Mouse (Mus musculus): ENCODE measurements around the gene Lyve1.
"Not testable (repeated sequence)": the region's sequence is repeated elsewhere in the genome, so short reads cannot be mapped to it uniquely, and the experiment has no call there.

The Lyve1 gene

DNA sequence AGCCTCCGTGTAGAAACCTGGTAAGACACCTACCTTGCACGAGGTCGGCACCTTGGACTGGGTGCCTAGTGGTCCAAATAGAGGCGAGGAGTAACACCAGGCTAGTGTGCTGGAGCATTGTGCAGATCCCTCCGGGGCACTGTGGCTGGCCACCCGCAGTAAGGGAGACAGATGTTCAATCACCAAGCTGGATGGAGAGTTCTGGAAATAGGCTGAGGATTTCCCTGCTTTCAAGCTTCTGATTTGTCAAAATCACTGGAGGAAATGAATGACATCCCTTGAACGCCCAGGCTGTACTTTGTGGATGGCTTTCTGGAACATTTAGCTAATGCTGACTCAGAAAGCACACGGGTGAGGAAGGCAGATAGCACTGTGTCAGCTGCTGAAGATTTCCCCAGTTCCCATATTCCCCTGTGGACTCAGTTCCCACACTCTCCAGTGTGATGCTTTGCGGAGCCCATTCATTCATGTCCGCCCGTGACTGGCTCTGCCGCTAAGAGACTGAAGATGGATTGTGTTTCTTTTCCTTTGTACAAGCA lies at the start of gene Lyve1:
Lyve1 (minus strand) TSS at position 489 of the 539 bp plus-strand sequence.
- no peak for DNase-seq (ENCODE audit: low spot score in 2 of 2)

DNA sequence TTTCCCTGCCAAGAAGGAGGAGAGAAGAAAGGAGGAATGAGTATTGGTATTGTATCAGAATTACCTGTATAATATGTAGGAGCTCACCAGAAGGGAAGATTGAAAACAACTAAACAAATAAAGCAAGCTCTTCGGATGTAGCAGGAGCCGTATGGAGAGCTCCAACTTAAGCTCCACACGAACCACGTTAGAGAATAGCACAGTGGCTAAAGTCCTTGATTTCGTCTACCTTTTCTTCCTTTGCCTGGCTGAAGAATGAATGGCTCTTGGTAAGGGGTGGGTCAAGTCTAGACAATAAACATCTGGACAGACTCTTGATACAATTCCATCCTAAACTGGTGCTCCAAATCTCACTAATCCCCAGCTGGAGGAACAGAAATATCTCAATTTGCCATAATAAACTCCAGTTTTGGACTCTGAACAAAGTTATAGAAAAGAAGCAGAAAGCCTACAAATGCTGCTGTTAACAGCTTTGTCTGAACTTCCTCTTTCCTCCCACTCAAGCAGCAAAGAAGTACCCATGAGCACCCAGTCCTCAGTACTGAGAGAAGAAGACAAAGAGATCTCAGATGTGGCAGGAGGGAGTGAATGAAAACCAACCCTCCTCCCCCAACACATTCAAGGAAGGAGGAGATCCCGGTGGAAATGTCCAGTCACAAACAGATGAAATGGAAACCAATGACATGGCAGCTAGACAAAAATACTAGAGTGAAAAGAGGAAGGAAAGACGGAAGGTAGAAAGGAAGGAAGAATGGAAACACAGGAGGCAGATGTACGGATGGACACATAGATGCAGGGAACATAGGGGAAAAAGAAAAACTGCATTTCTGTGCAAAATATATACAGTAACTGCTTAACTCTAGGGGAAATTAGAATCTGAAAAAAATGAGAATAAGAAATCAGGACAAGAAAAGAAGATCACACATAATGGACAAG lies 45.4 kb upstream of the Lyve1 start:
- no peak for DNase-seq (ENCODE audit: low spot score in 2 of 2)

DNA sequence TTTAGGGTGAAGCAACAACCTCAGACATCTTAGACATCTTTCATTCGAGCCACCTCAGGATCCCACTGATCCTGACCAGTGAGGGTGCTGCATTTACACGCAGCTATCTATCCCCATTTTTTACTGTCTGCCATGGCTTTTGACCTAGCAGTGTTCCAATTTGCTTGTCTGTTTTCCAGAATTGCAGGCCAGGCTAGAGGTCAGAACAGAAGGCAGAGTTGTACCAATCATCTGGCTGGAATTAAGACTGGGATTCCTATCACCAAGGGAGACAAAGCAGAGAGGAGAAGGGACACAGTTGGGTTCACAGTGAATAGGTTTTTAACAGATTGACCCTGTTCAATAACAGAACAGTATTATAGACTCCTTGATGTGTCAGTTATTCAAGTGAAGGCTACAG lies 43.5 kb upstream of the Lyve1 start:
- DNase-seq (ENCODE audit: low spot score in 2 of 2) = no peak

DNA sequence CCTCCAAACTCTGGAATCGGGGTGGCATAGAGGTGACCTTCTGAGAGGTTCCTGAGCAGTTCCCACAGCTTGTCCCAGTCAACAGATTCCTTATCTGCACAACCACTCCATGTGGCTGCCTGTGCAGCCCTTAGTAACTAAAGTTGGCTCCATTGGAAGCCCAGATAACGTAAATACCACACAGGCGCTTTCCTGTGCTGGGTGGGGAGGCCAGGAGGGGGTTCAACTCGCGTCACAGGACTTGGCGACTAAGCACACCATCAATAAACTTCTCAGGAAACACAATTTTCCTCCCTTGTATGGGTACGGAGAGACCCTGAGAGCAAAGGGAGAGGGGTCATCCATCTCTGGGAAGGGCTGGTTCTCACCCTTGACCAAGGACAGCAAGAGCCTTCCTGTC lies 40.2 kb upstream of the Lyve1 start:
- DNase-seq (ENCODE audit: low spot score in 2 of 2) = no peak

DNA sequence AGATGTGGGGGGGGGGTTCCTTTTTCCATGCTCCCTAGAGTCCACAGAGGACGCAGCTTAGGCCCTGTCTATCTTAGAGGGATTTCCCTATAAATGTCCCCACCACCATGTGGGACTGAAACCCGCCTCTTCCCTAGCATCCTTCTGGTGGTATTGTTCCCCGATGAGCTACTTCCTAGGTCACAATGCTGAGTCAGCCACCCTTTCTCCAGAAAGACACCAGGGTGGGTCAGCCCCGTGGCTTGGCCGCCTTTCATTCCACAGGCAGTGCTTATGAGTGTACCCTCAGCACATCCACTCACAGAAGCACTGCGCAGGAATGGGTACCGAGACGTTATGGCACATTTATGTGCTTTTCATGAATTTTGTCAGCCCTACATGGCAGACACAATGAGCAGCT lies 34.2 kb upstream of the Lyve1 start:
- no peak for DNase-seq (ENCODE audit: low spot score in 2 of 2)

DNA sequence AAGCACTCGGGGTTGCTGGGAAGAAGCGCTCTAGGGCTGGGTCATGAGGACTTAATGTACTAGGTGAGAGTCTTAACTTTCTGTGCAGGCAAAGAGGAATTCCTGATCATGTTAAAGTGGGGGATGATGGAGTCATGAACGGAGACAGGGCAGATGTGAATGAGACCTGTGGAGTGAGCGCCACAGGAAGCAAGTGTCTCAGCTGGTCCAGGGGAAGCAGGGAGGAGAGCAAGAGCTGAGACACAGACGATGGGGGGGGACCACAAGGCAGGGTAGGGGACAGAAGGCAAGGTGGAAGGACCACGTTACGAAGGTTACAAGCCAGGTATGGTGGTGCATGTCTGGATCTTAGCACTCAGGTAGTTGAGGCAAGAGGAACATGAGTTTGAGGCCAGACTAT lies 33.4 kb upstream of the Lyve1 start:
- no peak for DNase-seq (ENCODE audit: low spot score in 2 of 2)

DNA sequence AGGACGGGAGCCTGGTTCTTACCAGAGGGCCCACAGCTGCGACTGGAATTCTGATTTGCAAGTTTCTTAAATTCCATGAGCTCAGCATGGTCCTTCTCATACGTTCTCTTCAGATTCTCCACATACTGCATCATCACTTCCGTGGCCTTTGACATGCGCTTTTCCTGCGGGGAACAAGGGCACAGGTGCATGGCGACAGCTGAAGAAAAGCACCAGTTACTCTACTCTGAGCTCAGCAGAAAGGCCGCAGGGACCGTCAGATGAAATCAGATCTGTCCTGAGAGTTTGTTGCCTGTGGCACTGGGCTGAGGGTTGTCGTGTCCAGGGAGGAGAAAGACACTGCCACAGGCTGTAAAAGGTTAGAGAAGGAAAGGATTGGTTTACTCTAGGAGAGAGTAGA lies 32.7 kb upstream of the Lyve1 start:
- not testable (repeated sequence) for DNase-seq (ENCODE audit: low spot score in 2 of 2)

DNA sequence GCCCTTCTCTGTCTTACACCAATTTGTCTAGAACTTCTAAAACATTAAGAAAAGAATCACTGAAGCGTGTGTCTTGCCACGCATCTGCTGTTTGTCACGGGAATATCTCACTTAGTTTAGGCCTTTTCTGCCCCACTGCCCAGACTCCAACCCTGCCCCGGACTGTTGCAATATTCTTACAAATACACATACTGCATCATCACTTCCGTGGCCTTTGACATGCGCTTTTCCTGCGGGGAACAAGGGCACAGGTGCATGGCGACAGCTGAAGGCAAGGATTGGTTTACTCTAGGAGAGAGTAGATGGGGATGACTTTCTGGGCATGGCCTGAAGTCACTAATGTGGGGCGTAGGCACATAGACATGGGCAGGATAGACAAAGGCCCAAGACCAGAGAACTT lies 31.6 kb upstream of the Lyve1 start:
- DNase-seq (ENCODE audit: low spot score in 2 of 2) = no peak

DNA sequence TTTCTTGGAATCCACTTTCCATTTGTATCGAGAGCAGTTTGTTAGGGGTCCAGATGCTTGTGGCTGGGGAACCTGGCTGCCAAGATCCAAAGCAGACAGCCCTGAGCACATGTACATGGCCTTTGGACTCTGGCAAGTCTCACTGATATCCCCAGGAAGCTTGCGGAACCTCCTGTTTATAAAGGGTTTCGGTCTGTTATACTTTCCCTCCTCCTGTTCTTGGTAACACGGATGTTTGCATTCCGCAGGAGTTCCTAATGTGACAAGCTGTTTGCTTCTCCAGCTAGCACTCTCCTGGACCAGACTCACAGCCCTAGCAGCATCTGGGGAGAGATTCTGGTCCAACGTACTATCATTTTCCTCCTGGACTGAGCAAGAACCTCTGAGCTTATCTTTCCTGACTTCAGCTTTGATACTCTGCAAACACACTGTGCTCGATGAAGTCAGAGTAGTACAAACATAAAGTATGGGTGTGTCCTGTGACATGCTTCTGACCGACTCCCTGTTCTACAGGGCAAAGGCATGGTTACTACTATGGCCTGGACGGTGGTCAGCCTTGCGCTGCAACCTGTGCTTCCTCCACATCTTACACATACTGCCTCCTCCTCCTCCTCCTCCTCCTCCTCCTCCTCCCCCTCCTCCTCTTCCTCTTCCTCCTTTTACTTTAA lies 31.0 kb upstream of the Lyve1 start:
- DNase-seq (ENCODE audit: low spot score in 2 of 2) = peak; percentile 11 to 23

DNA sequence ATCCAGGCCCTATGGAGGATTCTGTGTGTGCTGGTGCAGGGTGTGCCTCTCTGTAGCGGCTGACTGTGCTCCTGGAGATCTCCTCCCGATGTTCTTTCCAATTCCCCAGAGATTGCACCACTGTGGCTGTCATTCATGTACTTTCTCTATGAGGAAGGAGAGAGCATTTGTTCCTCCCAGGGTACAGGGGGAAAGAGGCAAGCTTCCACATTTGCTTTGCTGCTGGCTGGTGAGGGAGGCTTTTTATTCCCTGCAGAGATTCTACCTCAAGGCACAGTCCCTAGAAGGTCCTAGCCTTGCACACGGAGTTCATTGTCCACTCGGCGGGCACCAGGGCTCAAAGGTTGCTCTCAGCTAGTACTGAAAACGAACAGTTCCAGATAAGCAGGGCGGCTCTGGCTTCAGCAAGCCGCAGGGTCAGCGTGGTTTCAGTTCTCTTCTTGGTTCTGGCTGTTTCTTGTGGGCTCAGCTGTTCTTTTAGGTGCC lies 28.5 kb upstream of the Lyve1 start:
- DNase-seq (ENCODE audit: low spot score in 2 of 2) = peak; percentile 23 to 61

DNA sequence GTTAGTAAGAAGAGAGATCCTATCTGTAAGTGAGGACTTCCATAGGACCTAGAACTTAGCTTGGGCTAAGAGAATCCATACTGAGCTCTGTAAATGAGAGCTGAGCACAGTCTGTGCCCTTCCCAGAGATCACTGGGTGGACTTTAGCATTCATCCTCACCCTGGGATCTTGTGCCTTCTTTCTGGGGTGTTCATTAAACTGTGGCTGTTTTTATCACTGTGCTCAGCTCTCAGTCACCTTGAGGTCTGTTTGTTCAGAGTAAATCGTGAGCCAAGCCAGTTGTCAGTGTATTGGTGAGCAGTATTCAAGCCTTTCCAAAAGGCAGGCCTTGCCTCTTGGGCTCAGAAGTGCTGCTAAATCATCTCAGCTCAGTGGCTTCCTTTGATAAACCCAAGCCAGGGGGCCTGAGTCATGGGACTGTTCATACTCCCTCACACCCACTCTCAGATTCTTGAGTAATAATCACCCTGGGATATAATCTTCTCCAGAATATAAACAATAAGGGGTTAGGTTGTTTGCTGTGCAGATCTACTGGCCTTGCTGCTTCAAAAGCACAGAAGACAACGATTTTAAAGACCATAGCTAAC lies 18.8 kb upstream of the Lyve1 start:
- DNase-seq (ENCODE audit: low spot score in 2 of 2) = no peak

DNA sequence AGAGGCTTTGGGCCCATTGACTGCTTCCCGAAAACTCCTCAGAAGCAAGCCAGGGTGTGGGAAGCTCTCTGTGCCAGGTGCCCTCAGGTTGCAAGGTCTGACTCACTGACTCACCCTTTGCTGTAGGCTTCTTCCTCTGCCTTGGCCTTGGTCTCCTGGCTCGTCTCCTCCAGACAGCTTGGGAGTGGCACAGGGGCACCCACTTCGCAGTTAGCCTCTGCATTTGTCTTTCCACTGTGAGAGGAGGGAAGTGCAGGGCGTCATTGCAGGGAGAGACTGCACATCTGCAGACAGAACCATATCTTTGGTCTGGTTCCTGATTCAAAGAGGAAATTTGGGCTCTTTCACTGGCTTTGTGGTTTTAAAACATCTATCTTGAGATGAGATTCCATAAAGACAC lies 15.0 kb upstream of the Lyve1 start:
- no peak for DNase-seq (ENCODE audit: low spot score in 2 of 2)

DNA sequence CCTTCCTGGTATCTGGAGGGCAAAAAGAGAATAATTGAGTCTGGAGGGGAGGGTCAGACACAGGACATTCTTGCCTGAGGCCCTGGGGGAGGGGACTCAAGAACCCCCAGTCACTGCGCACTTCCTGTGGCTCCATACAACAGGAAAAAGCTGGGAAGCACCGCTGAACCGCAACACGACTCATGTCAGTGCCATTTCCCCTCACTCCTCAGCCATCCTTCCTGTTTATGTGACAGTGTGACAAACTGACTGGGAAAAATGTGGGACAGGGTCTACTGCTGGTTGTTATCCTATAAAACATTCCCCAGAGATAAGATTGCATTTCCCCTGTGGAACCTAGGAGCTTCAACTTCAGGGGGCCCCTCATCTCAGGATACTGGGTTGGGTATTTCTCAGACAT lies 13.9 kb upstream of the Lyve1 start:
- DNase-seq (ENCODE audit: low spot score in 2 of 2) = no peak

DNA sequence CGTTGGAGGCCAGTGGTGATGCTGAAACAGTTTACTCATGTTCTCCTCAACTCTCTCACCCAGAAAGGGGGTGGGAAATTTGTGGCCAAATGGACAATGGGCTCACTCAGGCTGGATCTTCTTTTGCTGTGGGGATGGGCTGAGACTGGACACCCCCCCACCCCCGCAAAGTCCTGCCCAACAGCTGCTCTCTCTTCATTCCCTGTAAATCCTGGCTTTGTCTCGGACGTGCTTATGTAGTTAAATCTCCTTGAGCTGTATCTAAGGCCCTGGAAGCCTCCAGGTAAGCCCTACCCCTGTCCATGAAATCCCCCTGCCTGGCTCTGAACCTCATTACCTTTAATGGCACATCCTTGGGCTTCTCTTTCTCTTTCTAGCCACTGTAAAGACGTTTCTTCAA lies 5.8 kb upstream of the Lyve1 start:
- DNase-seq (ENCODE audit: low spot score in 2 of 2) = no peak

DNA sequence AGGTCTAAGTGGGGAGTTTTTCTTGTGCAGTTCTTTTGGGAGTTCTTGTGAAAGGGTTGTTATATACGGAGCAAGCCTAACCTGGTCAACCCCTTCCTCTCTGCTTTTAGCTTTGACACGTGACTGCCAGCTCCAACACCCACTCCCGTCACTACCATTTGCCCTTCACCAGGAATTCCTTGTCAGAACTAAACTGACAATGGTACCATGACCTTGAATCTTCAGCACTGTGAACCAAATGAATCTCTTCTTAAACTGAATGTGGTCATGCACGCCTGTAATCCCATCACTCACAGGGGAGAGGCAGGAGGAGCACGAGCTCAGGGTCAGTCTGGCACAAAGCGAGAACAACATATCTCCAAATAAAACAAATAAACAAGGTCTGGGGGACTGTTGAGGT lies 4.1 kb upstream of the Lyve1 start:
- no peak for DNase-seq (ENCODE audit: low spot score in 2 of 2)

DNA sequence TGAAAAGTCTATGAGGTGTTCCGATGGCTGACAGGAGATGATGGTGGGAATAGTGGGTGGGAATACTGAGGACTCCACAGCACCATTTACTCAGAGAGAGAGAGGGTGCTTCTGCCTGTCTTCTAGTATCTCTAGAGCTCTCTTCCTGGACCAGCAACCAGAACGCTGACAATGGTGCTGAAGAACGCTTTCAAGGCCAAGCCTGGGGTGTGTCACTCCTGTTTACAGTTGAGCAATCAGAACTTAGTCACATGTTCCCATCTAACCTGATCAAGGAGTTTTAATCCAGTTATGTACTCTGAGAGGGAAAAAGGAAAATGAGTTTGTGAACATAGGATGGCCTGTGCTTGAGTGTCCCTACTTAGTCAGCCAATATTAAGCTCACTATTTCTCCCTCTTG lies 3.0 kb upstream of the Lyve1 start:
- no peak for DNase-seq (ENCODE audit: low spot score in 2 of 2)

DNA sequence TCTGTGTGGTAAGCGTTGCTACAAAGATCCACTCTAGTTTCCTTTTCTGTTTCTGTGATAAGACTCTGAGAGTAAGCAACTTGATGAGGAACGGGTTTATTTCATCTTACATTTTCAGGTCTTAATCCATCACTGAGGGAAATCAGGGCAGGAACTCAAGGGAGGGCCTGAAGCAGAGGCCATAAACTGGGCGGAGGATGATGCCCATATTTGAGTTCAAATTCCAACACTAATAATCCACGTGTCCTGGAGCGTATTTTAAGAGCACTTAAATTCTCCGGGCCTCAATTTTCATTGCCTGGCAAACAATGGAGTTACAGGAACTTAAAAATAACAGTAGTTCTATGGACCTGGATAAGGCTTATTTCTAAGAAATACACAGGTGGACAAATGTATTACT lies 2.5 kb upstream of the Lyve1 start:
- DNase-seq (ENCODE audit: low spot score in 2 of 2) = no peak

DNA sequence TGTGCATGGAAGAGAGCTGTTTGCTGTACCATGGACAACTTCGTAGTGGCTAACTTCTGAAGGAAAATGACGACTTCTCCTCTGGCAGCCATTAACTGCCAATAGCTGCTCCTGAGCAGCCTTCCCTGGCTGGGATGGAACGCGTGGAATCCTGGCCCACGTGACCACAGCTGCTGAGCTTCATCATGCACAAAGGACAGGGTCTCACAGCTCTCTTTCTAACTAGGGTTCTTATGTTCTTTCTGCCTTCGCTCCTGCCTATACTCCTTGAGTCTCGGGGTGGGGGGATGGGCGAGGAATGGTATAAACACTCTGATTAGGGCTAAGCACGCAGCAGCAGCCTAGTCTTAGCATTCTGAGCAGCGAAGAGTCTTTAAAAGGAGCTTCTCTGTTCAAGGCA lies 2.0 kb upstream of the Lyve1 start:
- DNase-seq (ENCODE audit: low spot score in 2 of 2) = no peak

DNA sequence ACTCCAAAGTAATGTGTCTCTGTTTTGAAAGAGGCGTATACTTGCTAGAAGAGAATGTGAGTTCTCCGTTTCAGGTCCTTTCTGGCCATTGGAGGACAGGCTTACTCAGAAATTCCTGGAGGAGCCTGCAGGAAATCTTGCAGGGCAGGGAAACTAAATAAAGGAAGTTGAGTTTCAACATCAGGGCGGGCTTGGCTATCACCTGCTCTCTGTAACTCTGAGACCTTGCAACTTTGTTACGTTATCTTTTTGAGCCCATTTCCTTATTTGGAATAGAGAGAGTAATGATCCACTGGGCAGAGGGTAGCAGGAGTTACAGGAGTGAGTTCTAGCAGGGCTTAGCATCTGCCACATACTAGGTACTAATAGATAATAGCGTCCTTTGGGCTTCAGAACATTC lies 2.9 kb downstream of the Lyve1 start:
- no peak for DNase-seq (ENCODE audit: low spot score in 2 of 2)

DNA sequence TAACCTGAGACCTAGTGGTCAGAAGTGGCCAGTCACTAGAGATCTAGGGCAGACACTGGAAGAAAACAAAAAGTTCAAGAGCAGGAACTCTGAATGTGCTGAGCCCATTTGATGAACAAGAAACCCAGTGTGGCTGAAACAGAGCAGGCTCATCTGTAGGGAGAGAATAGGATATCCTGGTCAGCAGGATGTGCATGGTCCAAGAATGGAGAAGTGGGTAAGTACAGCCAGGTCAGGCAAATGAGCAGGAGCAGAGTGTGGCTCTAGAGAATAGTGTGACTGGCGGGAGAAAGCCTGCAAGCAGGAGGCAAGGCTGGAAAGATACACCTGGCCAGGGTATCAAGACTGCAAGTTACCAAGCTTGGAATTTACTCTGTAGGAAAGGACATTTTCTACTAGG lies 7.4 kb downstream of the Lyve1 start:
- no peak for DNase-seq (ENCODE audit: low spot score in 2 of 2)

DNA sequence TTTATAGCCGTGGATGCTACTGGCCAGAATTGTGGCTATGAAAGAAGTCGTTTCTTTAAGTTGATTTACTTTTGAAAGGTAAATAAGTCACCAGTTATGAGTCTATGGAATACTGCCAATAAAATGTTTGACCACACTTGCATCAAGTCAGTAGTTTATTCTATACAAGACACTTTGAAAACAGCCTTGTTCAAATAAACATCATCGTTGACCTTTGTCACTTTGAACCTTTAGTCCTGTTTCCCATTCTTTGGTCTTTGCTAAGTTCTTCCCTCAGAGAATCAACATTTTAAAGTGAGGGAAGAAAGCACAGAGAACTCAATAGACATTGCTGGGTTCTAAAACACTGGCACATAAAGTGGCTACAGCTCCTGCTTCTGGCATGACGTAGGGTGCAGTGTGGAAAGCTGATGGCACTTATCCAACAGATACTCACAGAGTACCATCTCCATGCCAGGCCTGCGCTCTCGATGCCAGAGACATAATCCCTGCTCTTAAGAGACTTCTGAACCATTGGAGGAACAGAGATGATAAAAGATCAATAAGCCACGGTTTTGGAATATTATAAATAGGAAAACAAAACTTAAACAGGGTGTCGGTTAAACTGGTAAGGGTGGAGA lies 8.0 kb downstream of the Lyve1 start:
- no peak for DNase-seq (ENCODE audit: low spot score in 2 of 2)

DNA sequence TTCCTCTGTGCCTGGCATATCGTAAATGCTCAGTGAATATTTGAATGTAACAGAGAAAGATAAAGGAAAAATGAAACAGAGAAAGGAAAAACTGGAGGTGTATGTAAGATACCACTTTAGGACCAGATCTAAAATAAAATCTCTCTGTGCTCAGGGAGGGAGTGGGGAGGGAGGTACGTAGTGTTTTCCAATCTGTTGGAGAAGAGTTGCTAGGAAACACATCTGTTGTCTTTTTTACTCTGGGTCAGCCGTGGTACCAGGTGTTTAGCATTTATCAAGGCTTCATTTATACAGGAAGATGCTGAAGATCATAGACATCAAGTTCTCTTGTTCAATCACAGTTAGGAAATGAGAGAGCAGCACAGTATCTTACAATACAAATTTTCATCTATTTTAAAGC lies 8.5 kb downstream of the Lyve1 start:
- DNase-seq (ENCODE audit: low spot score in 2 of 2) = no peak

Data from urinary bladder, postnatal 36 days (tissue).